Mouse (Mus musculus) megakaryocyte, embryonic 14.5 days (primary cell): ENCODE measurements at regions not wholly inside any gene's neighbourhood (a gene's known extent, or its start where the extent isn't known, plus 50 kb on each side); places are given as distances from the start of the nearest gene placed in this dataset.

Experiments
- FLI1 ChIP-seq: IDR thresholded peaks from 2 replicates; pipeline ENCODE4 v1.6.1; 2012; ENCODE audit warnings: low read length, inconsistent platforms, mixed read lengths
- GATA1 ChIP-seq: IDR thresholded peaks from 3 replicates; pipeline ENCODE4 v1.6.1; 2012; ENCODE audit warnings: mixed read lengths, low read length, inconsistent platforms, borderline replicate concordance

GRCm38 (mm10) chr13:5773811-5774210 lies 87.5 kb upstream of the Klf6 start:
- TF ChIP-seq GATA1 = no peak
- no peak for TF ChIP-seq FLI1
